Mouse (Mus musculus) lung, postnatal 14 days (tissue): Measurements from ENCODE around the gene Gatad2b.
A peak's percentile ranks its signal among the peaks of the same experiment; 100 is the strongest.
"Not testable (repeated sequence)": the region's sequence is repeated elsewhere in the genome, so short reads cannot be mapped to it uniquely, and the experiment has no call there.

Source experiments
- DNase-seq: peaks from one replicate; pipeline ENCODE4 v3.0.0; 2021

The Gatad2b gene

GRCm38 (mm10) chr3:90314241-90314640 is 21.3 kb downstream of the Gatad2b start:
- DNase-seq = no peak

- DNase-seq = no peak
Measured at GRCm38 (mm10) chr3:90322289-90322688, 29.3 kb downstream of the Gatad2b start.

GRCm38 (mm10) chr3:90323119-90323518 is 30.1 kb downstream of the Gatad2b start:
- DNase-seq = peak; percentile 86

GRCm38 (mm10) chr3:90332485-90332884 is 39.5 kb downstream of the Gatad2b start:
- DNase-seq = no peak

- DNase-seq = no peak
Measured at GRCm38 (mm10) chr3:90335517-90335916, 42.5 kb downstream of the Gatad2b start.

GRCm38 (mm10) chr3:90338190-90338589 is 45.2 kb downstream of the Gatad2b start:
- no peak for DNase-seq

- DNase-seq = no peak
Measured at GRCm38 (mm10) chr3:90340177-90340576, 47.2 kb downstream of the Gatad2b start.

- not testable (repeated sequence) for DNase-seq
Measured at GRCm38 (mm10) chr3:90342853-90343252, 49.9 kb downstream of the Gatad2b start.

GRCm38 (mm10) chr3:90347847-90348246 is 54.9 kb downstream of the Gatad2b start:
- DNase-seq = no peak

- no peak for DNase-seq
Measured at GRCm38 (mm10) chr3:90357959-90358358, 65.0 kb downstream of the Gatad2b start.

GRCm38 (mm10) chr3:90359230-90359629 is 66.3 kb downstream of the Gatad2b start:
- no peak for DNase-seq

- no peak for DNase-seq
Measured at GRCm38 (mm10) chr3:90361476-90361875, 68.5 kb downstream of the Gatad2b start.

GRCm38 (mm10) chr3:90362346-90362745 is 69.4 kb downstream of the Gatad2b start:
- no peak for DNase-seq

GRCm38 (mm10) chr3:90367001-90367632 is 74.1 kb downstream of the Gatad2b start:
- no peak for DNase-seq

GRCm38 (mm10) chr3:90369041-90369440 is 76.1 kb downstream of the Gatad2b start:
- no peak for DNase-seq

- DNase-seq = no peak
Measured at GRCm38 (mm10) chr3:90371857-90372256, 78.9 kb downstream of the Gatad2b start.

GRCm38 (mm10) chr3:90372817-90373216 is 79.8 kb downstream of the Gatad2b start:
- no peak for DNase-seq

GRCm38 (mm10) chr3:90373432-90374028 is 80.6 kb downstream of the Gatad2b start:
- DNase-seq = peak; percentile 91

GRCm38 (mm10) chr3:90374368-90374767 is 81.4 kb downstream of the Gatad2b start:
- no peak for DNase-seq

GRCm38 (mm10) chr3:90375562-90376246 is 82.7 kb downstream of the Gatad2b start:
- no peak for DNase-seq

GRCm38 (mm10) chr3:90376247-90376585 is 83.2 kb downstream of the Gatad2b start:
- no peak for DNase-seq

GRCm38 (mm10) chr3:90378496-90378895 is 85.5 kb downstream of the Gatad2b start:
- no peak for DNase-seq

- DNase-seq = no peak
Measured at GRCm38 (mm10) chr3:90381727-90382126, 88.7 kb downstream of the Gatad2b start.

GRCm38 (mm10) chr3:90383690-90384089 is 90.7 kb downstream of the Gatad2b start:
- DNase-seq = no peak
